Mouse (Mus musculus) forebrain, embryonic 11.5 days (tissue): ENCODE measurements at regions not wholly inside any gene's neighbourhood (a gene's known extent, or its start where the extent isn't known, plus 50 kb on each side); places are given as distances from the start of the nearest gene placed in this dataset.

Experiments
- ATAC-seq: fragments of 200-750 bp; cut with Nextera tagmentation; replicated peaks from 2 replicates; pipeline ENCODE4 v1.8.0; 2017; ENCODE audit warnings: moderate TSS enrichment; ENCODE audit not compliant: low FRiP score
- DNase-seq: peaks from one replicate; pipeline ENCODE4 v3.0.0-alpha.2; 2017; ENCODE audit warnings: low spot score
- H3K27ac ChIP-seq: fragments of 300-500 bp; sonication (generic); 2 replicates; pipeline ENCODE4 v1.5.1; 2014; ENCODE audit warnings: low read depth, low read length
- H3K27me3 ChIP-seq: fragments of 300-500 bp; sonication (generic); 2 replicates; pipeline ENCODE4 v1.6.1; 2014; ENCODE audit warnings: mild to moderate bottlenecking, low read length, mixed read lengths; ENCODE audit not compliant: control insufficient read depth, insufficient read depth
- H3K36me3 ChIP-seq: fragments of 300-500 bp; sonication (generic); 2 replicates; pipeline ENCODE4 v1.6.1; 2014; ENCODE audit warnings: mild to moderate bottlenecking, low read length, moderate library complexity, mixed read lengths; ENCODE audit not compliant: control insufficient read depth, insufficient read depth
- H3K4me1 ChIP-seq: fragments of 300-500 bp; sonication (generic); replicated peaks from 2 replicates; pipeline ENCODE4 v1.6.1; 2014; ENCODE audit warnings: low read length, mixed read lengths; ENCODE audit not compliant: control insufficient read depth, insufficient read depth
- H3K4me2 ChIP-seq: fragments of 300-500 bp; sonication (generic); 2 replicates; pipeline ENCODE4 v1.6.1; 2014; ENCODE audit warnings: low read depth, mild to moderate bottlenecking, low read length, moderate library complexity, mixed read lengths; ENCODE audit not compliant: severe bottlenecking
- H3K4me3 ChIP-seq: fragments of 300-500 bp; sonication (generic); 2 replicates; pipeline ENCODE4 v1.5.1; 2014; ENCODE audit warnings: low read depth, low read length
- H3K9ac ChIP-seq: fragments of 300-500 bp; sonication (generic); 2 replicates; pipeline ENCODE4 v1.6.1; 2014; ENCODE audit warnings: low read length
- H3K9me3 ChIP-seq: fragments of 300-500 bp; sonication (generic); 2 replicates; pipeline ENCODE4 v1.6.1; 2016; ENCODE audit warnings: low read length, mixed read lengths; ENCODE audit not compliant: control insufficient read depth
- WGBS: fragments of 180-500 bp; shearing (Covaris S2); extraction: QIAGEN DNeasy Blood & Tissue Kit; methylation state at CpG from one replicate; pipeline ENCODE4 v1.1.7; 2014; 5-methylcytosine and 5-hydroxymethylcytosine counted together

GRCm38 (mm10) chr3:33958216-33958615 lies 61.5 kb upstream of the Fxr1 start:
- H3K27ac ChIP-seq, result no peak overlapping the region
- no peak overlapping the region for H3K4me2 ChIP-seq
- no peak overlapping the region for H3K9ac ChIP-seq
- no peak overlapping the region for H3K4me3 ChIP-seq
- peaks cover 2% of the 10 kb centered on the region; the same call in 1 of the 2 replicates for H3K27me3 ChIP-seq
- 86% methylated on average over 4 of the region's 4 CpGs for WGBS
- ATAC-seq (no peak), DNase-seq (no peak)
- peaks cover 6% of the 10 kb centered on the region; the same call in 1 of the 2 replicates for H3K4me1 ChIP-seq
- H3K9me3 ChIP-seq, result no peaks in the 10 kb centered on the region
- no peaks in the 10 kb centered on the region for H3K36me3 ChIP-seq

DNA sequence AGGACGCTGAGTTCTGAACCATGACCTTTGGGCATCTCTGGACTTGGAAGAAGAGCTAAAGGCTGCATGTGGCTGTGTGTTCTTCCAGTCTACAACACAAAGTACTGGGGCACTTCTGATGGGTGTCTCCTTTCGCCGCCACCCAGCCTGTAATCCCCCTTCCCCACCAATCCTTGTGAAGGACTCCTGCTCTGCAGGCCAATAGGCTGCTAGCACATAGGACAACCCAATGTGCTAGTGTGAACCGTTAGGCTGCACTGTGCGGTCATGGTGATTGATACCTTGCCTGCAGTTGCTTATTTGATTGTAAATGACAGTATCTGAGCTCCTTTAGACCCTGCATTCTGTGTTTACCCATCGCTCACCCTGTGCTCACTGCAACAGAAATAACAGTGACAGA lies 59.5 kb upstream of the Fxr1 start:
- Histone ChIP-seq H3K27me3 (peaks cover 2% of the 10 kb centered on the region; the same call in 1 of the 2 replicates), H3K4me1 (peaks cover 3% of the 10 kb centered on the region; the same call in 1 of the 2 replicates), H3K27ac (no peak overlapping the region), H3K36me3 (no peaks in the 10 kb centered on the region), H3K4me2 (no peak overlapping the region), H3K9me3 (no peaks in the 10 kb centered on the region), H3K9ac (no peak overlapping the region), H3K4me3 (no peak overlapping the region)
- DNase-seq (no peak), ATAC-seq (no peak)
- WGBS, result 62% methylated on average over 6 of the region's 6 CpGs

GRCm38 (mm10) chr3:33962938-33963337 lies 56.8 kb upstream of the Fxr1 start:
- no peak overlapping the region for H3K4me2 ChIP-seq
- ATAC-seq, result no peak
- WGBS, result 90% methylated on average over 5 of the region's 5 CpGs
- H3K4me3 ChIP-seq, result no peak overlapping the region
- no peaks in the 10 kb centered on the region for H3K4me1 ChIP-seq
- H3K27me3 ChIP-seq, result no peaks in the 10 kb centered on the region
- H3K9me3 ChIP-seq, result no peaks in the 10 kb centered on the region
- H3K9ac ChIP-seq, result no peak overlapping the region
- DNase-seq, result no peak
- H3K27ac ChIP-seq, result no peak overlapping the region
- H3K36me3 ChIP-seq, result no peaks in the 10 kb centered on the region

- no peak for ATAC-seq
- Histone ChIP-seq H3K4me3 (no peak overlapping the region), H3K9ac (no peak overlapping the region), H3K36me3 (no peaks in the 10 kb centered on the region), H3K4me2 (no peak overlapping the region), H3K9me3 (no peaks in the 10 kb centered on the region), H3K4me1 (no peaks in the 10 kb centered on the region), H3K27ac (no peak overlapping the region), H3K27me3 (no peaks in the 10 kb centered on the region)
- 87% methylated on average over 8 of the region's 8 CpGs for WGBS
- no peak for DNase-seq
Observed at GRCm38 (mm10) chr3:33967184-33967583, 52.6 kb upstream of the Fxr1 start.
